Mouse (Mus musculus) T-cell, adult 2 months (primary cell): ENCODE results near the gene Eif4a1.
A peak's percentile ranks its signal among the peaks of the same experiment; 100 is the strongest.
"Not testable (repeated sequence)": the region's sequence is repeated elsewhere in the genome, so short reads cannot be mapped to it uniquely, and the experiment has no call there.

Source experiments
- DNase-seq: peaks from one replicate; pipeline ENCODE4 v3.0.0; 2022; ENCODE audit warnings: low spot score

The Eif4a1 gene

GRCm38 (mm10) chr11:69672211-69672706 lies at the start of gene Eif4a1:
Eif4a1 (minus strand) TSS chr11:69672423.
- peak; percentile 100 for DNase-seq

GRCm38 (mm10) chr11:69720852-69721251 lies 48.6 kb upstream of the Eif4a1 start:
- DNase-seq: no peak

GRCm38 (mm10) chr11:69719423-69719822 lies 47.2 kb upstream of the Eif4a1 start:
- no peak for DNase-seq

- DNase-seq: no peak
Observed at GRCm38 (mm10) chr11:69718661-69719060, 46.4 kb upstream of the Eif4a1 start.

GRCm38 (mm10) chr11:69716953-69717352 lies 44.7 kb upstream of the Eif4a1 start:
- DNase-seq: no peak

GRCm38 (mm10) chr11:69715929-69716328 lies 43.7 kb upstream of the Eif4a1 start:
- DNase-seq: no peak

- no peak for DNase-seq
Observed at GRCm38 (mm10) chr11:69715482-69715881, 43.3 kb upstream of the Eif4a1 start.

GRCm38 (mm10) chr11:69714636-69715329 lies 42.6 kb upstream of the Eif4a1 start:
- DNase-seq: no peak

GRCm38 (mm10) chr11:69712954-69713672 lies 40.9 kb upstream of the Eif4a1 start:
- DNase-seq: no peak

- no peak for DNase-seq
Observed at GRCm38 (mm10) chr11:69711082-69711481, 38.9 kb upstream of the Eif4a1 start.

- no peak for DNase-seq
Observed at GRCm38 (mm10) chr11:69710470-69710869, 38.2 kb upstream of the Eif4a1 start.

GRCm38 (mm10) chr11:69709554-69710446 lies 37.6 kb upstream of the Eif4a1 start:
- no peak for DNase-seq

- no peak for DNase-seq
Observed at GRCm38 (mm10) chr11:69708614-69709265, 36.5 kb upstream of the Eif4a1 start.

GRCm38 (mm10) chr11:69707873-69708381 lies 35.7 kb upstream of the Eif4a1 start:
- DNase-seq: no peak

- no peak for DNase-seq
Observed at GRCm38 (mm10) chr11:69707480-69707847, 35.2 kb upstream of the Eif4a1 start.

GRCm38 (mm10) chr11:69706775-69707479 lies 34.7 kb upstream of the Eif4a1 start:
- DNase-seq: no peak

GRCm38 (mm10) chr11:69704613-69705010 lies 32.4 kb upstream of the Eif4a1 start:
- DNase-seq: no peak

GRCm38 (mm10) chr11:69703814-69704612 lies 31.8 kb upstream of the Eif4a1 start:
- DNase-seq: no peak

GRCm38 (mm10) chr11:69703381-69703780 lies 31.2 kb upstream of the Eif4a1 start:
- not testable (repeated sequence) for DNase-seq

GRCm38 (mm10) chr11:69702886-69703285 lies 30.7 kb upstream of the Eif4a1 start:
- not testable (repeated sequence) for DNase-seq
